Mouse (Mus musculus): ENCODE data around the gene Akap17b.
"Not testable (repeated sequence)": the region's sequence is repeated elsewhere in the genome, so short reads cannot be mapped to it uniquely, and the experiment has no call there.

Gene Akap17b

GRCm38 (mm10) chrX:36644657-36645551 lies at the start of gene Akap17b:
TSS of gene Akap17b (minus strand) at chrX:36645395.
- peak; percentile 59 for DNase-seq (ENCODE audit: low read depth, low spot score)

- no peak for DNase-seq (ENCODE audit: low read depth, low spot score)
Measured at GRCm38 (mm10) chrX:36691365-36691764, 46.2 kb upstream of the Akap17b start.

- no peak for DNase-seq (ENCODE audit: low read depth, low spot score)
Measured at GRCm38 (mm10) chrX:36689655-36690054, 44.5 kb upstream of the Akap17b start.

- no peak for DNase-seq (ENCODE audit: low read depth, low spot score)
Measured at GRCm38 (mm10) chrX:36676836-36677235, 31.6 kb upstream of the Akap17b start.

- DNase-seq (ENCODE audit: low read depth, low spot score), result no peak
Measured at GRCm38 (mm10) chrX:36672708-36673107, 27.5 kb upstream of the Akap17b start.

GRCm38 (mm10) chrX:36640046-36640445 lies 5.1 kb downstream of the Akap17b start:
- peak; percentile 0 for DNase-seq (ENCODE audit: low read depth, low spot score)

GRCm38 (mm10) chrX:36630771-36631170 lies 14.4 kb downstream of the Akap17b start:
- no peak for DNase-seq (ENCODE audit: low read depth, low spot score)

GRCm38 (mm10) chrX:36628102-36628501 lies 17.1 kb downstream of the Akap17b start:
- peak; percentile 1 for DNase-seq (ENCODE audit: low read depth, low spot score)

GRCm38 (mm10) chrX:36609117-36609516 lies 36.1 kb downstream of the Akap17b start:
- DNase-seq (ENCODE audit: low read depth, low spot score), result no peak

- DNase-seq (ENCODE audit: low read depth, low spot score), result no peak
Measured at GRCm38 (mm10) chrX:36604040-36604439, 41.2 kb downstream of the Akap17b start.

GRCm38 (mm10) chrX:36602926-36603325 lies 42.3 kb downstream of the Akap17b start:
- DNase-seq (ENCODE audit: low read depth, low spot score), result no peak

GRCm38 (mm10) chrX:36600066-36600465 lies 45.1 kb downstream of the Akap17b start:
- peak; percentile 10 for DNase-seq (ENCODE audit: low read depth, low spot score)

- no peak for DNase-seq (ENCODE audit: low read depth, low spot score)
Measured at GRCm38 (mm10) chrX:36599656-36600055, 45.5 kb downstream of the Akap17b start.

- no peak for DNase-seq (ENCODE audit: low read depth, low spot score)
Measured at GRCm38 (mm10) chrX:36598861-36599344, 46.3 kb downstream of the Akap17b start.

GRCm38 (mm10) chrX:36598390-36598810 lies 46.8 kb downstream of the Akap17b start:
- DNase-seq (ENCODE audit: low read depth, low spot score), result no peak

GRCm38 (mm10) chrX:36597707-36598389 lies 47.3 kb downstream of the Akap17b start, which contains the start of gene Pgrmc1:
TSS of gene Pgrmc1 (plus strand) at chrX:36598206.
- peak; percentile 65 for DNase-seq (ENCODE audit: low read depth, low spot score)

GRCm38 (mm10) chrX:36596483-36597120 lies 48.6 kb downstream of the Akap17b start:
- DNase-seq (ENCODE audit: low read depth, low spot score), result not testable (repeated sequence)

- no peak for DNase-seq (ENCODE audit: low read depth, low spot score)
Measured at GRCm38 (mm10) chrX:36595247-36595646, 49.9 kb downstream of the Akap17b start.

- DNase-seq (ENCODE audit: low read depth, low spot score), result no peak
Measured at GRCm38 (mm10) chrX:36591539-36591938, 53.7 kb downstream of the Akap17b start.

- no peak for DNase-seq (ENCODE audit: low read depth, low spot score)
Measured at GRCm38 (mm10) chrX:36591120-36591519, 54.1 kb downstream of the Akap17b start.

GRCm38 (mm10) chrX:36590266-36590665 lies 54.9 kb downstream of the Akap17b start:
- no peak for DNase-seq (ENCODE audit: low read depth, low spot score)
